Mouse (Mus musculus) lung, postnatal 25 days (tissue): ENCODE results near the gene Nalcn.
"Not testable (repeated sequence)": the region's sequence is repeated elsewhere in the genome, so short reads cannot be mapped to it uniquely, and the experiment has no call there.

ENCODE experiments used
- DNase-seq: peaks from one replicate; pipeline ENCODE4 v3.0.0; 2022; ENCODE audit warnings: low spot score

Gene Nalcn

GRCm38 (mm10) chr14:123626501-123627179, at the start of gene Nalcn:
TSS of gene Nalcn (minus strand) at chr14:123627144.
- DNase-seq = no peak

GRCm38 (mm10) chr14:123671076-123671475, 44.1 kb upstream of the Nalcn start:
- DNase-seq = not testable (repeated sequence)

DNA sequence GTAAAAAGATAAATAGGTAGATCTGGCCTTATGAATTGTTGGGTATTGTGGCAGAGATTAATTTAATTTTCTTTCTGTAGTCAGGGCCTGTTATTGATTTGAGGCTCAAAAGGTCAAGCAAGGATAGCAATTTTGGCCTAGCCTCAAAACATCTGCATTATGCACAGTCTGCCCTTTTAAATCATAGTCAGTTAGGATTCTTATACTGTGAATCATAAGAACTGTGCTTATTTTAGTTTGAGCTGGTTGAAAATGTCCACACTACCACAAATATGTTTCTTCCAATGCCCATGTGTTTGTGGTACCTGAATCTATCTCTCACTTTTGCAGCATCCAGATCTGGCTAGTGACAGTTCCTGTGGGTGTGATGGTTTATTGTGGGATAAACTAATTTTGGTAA, 37.5 kb upstream of the Nalcn start:
- DNase-seq = no peak

DNA sequence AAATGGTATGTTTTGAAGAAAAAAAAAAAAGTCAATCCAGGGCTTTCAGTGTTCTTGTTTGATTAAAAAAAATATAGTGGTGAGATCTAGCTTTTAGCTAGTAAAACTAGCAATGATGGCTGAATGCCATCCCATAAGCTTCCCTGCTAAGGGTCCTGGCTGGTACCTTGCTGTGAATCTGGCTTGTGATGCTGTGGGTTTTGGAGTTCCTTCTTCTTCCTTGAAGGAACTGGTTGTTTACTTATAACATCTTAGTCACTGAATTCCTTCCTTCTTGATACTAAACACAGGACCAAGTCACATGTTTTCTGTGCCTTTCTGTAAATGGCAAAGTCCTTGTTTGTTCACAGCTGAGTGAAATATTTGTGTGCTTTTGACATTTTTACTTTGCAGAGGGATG, 36.3 kb upstream of the Nalcn start:
- DNase-seq = no peak

- DNase-seq = no peak
Observed at GRCm38 (mm10) chr14:123662386-123662785, 35.4 kb upstream of the Nalcn start.

DNA sequence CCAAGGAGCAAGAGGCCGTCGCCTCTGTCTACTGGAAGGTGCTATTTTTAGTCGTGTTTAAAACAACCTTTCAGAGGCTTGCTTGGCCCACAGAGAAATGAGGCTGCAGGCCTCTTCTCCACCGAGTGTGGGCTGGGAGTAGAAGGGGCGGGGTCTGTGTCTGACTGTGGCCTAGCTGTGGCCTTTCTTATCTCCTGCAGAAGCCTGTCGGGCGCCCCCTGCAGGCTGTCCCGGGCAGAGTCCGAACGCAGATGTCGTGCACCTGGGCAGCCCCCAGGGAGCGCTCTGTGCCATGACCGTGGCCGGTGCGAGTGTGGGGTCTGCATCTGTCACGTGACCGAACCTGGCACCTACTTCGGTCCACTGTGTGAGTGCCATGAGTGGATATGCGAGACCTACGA, 34.1 kb upstream of the Nalcn start:
- DNase-seq = no peak

GRCm38 (mm10) chr14:123659921-123660385, 33.0 kb upstream of the Nalcn start, which contains the start of gene Itgbl1:
TSS of gene Itgbl1 (plus strand) at chr14:123659971.
- no peak for DNase-seq

DNA sequence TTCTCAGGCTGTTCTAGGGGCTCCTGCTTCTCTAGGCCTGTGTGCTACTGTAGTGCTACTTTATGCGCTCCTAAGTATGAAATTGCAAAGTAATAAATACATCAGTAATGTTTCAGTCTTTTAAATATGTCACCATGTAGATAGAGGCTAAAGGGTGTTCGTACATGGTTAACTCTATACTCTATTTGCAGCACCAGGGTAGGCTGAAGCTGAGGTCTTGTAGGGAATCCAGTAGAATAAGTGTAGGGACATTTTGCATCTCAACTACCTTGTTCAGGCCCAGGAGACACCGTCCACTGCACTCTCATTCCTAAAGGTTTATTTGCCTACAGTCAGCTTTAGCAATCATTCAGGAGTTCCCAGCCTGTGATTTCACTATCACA, 227 bp upstream of the Nalcn start:
- DNase-seq = no peak

- no peak for DNase-seq
Observed at GRCm38 (mm10) chr14:123622969-123623368, 4.0 kb downstream of the Nalcn start.

DNA sequence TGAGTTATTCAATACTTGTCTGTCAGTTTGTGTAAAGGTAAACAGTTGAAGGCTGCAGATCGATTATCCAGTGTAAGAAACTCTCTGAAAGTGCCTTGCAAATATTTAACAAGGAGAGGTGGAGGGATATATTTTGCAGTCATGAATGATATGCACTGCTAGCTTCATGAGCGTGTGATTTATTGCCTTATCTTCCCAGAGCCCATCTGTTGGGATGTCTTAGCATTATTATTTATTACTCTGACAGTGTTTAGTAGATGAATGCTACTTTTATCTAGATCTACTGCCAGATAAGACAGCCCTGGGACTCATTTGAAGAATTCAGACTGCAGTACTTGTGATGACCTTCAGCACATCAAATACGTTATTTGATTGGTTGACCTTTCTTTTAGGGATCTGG, 31.7 kb downstream of the Nalcn start:
- no peak for DNase-seq

DNA sequence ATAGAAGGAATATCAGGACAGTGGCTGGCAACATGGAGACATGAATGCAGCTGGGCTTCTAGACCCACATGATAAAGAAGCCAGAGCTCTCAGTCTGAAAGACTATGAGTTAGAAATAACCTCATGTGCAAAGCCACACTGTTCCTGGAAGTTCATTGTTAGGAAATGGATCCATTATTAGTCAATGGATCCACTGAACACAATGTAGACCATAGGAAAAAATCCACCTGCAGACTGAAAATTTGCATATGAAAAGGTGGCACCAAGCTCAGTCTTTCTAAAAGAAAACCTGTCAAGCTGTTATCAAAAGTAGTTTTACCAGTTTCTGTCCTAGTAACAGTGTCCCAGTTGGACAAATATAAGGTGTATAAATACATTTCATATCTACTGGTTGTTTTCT, 39.5 kb downstream of the Nalcn start:
- no peak for DNase-seq

DNA sequence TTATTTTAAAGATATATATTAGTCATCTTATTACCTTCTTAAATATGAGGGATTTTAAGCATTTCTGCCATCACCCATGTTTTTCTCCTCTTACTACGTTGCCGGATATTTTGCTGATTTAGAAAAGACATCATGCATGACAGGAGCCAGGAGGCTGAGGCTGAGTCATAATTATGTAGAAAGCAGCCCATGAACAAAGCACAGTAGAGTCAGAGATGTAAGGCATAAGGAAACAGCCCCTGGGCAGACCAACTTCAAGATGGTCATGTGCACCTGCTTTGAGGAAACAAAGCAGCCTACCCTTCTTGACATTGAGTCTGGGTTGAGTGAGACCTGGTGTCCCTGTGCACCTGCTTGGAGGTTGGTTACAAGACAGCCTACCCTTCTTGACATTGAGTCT, 44.5 kb downstream of the Nalcn start:
- DNase-seq = no peak

- DNase-seq = no peak
Observed at GRCm38 (mm10) chr14:123575356-123575755, 51.6 kb downstream of the Nalcn start.

GRCm38 (mm10) chr14:123574936-123575335, 52.0 kb downstream of the Nalcn start:
- no peak for DNase-seq

DNA sequence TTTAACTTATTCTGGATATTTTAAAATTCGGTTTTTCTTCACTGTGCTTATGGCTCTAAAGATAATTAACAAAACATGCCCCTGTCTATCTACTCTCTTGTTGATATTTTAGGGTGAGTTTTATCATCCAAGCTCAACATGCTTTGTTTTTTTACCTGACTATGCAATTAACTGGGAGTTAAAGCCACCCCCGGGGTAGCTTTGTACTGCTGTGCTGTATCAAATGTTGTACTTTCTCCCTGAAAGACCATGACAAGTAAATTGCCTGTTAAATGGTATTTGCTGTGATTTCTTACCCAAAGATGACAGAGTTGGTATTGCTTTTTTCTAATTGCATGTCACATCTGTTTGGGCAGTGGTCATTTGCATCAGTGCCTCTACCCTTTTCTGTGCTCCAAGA, 60.3 kb downstream of the Nalcn start:
- DNase-seq = no peak

DNA sequence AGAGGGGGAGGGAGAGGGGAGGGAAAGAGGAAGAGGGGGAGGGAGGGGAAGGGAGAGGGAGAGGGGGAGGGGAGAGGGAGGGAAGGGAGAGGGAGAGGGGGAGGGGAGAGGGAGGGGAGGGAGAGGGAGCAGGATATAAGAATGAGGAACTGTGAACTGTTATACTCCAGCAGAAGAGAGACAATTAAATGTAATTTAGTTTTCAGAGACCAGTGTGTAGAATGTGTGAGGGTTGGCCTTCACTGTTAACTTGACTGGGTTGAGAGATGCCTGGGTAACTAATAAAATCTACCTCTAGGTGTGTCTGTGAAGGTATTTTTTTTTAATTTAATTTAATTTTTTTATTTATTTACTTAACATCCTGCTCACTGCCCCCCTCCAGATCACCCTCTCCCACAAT, 71.4 kb downstream of the Nalcn start:
- no peak for DNase-seq

GRCm38 (mm10) chr14:123554936-123555335, 72.0 kb downstream of the Nalcn start:
- DNase-seq = no peak

DNA sequence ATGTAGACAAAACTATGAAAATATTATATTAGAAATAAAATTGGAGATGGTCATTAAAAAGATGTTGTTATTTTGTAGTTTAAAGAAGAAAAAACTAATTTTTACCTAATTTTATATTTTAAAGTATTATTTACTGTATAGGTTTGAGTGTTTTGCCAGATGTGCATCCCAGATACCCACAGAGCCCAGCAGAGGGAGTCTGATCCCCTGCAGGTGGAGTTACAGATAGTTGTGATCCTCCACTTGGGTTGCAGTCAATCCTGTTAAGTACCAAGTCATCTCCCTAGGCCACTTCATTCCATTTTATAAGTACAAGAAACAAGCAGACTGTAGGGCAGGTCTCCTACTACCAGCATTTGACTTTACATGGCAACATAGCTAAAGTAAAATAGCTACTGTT, 84.6 kb downstream of the Nalcn start:
- DNase-seq = no peak

GRCm38 (mm10) chr14:123535636-123536035, 91.3 kb downstream of the Nalcn start:
- no peak for DNase-seq

- DNase-seq = no peak
Observed at GRCm38 (mm10) chr14:123533000-123533399, 93.9 kb downstream of the Nalcn start.

- DNase-seq = peak; percentile 37
Observed at GRCm38 (mm10) chr14:123531271-123531670, 95.7 kb downstream of the Nalcn start.

- DNase-seq = no peak
Observed at GRCm38 (mm10) chr14:123529143-123529542, 97.8 kb downstream of the Nalcn start.

- no peak for DNase-seq
Observed at GRCm38 (mm10) chr14:123513376-123514141, 113.4 kb downstream of the Nalcn start.

- no peak for DNase-seq
Observed at GRCm38 (mm10) chr14:123512923-123513322, 114.0 kb downstream of the Nalcn start.
